Mouse (Mus musculus): ENCODE measurements around the gene Opcml. TPM values are rescaled to one million over a fixed set of nuclear protein-coding genes. Genes with fewer than 3 reads are reported as not detected.

Gene Opcml
- polyA plus RNA-seq, 1 experiment from 2014 or later: 36.5 TPM

DNA sequence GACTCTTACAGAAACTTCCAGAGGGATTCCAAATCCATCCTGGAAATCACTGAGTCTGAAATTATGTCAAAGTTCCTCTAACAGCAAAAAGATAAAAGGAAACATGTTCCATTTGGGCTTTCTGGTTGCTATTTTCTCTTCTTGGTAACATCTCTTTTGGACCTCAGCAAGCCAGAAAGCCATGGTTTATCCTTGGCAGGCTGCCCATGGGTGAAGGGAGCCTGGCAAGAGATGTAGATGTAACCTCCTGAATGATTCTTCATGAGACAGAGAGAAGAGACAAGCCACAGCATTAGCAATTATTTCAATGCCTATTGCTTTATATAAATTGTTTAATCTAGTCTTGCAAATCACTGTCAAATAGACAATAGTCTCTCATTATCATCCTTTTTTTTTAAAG lies 274.6 kb downstream of the Opcml start:
- Histone ChIP-seq H3K4me3 (replicated peaks; ENCODE audit: low read depth, low read length) (no peak overlapping the region), H3K9me3 (ENCODE audit: control insufficient read depth, low read length) (no peaks in the 10 kb centered on the region), H3K9ac (replicated peaks; ENCODE audit: low read length) (no peak overlapping the region), H3K4me1 (ENCODE audit: control insufficient read depth, insufficient read depth, low read length) (no peaks in the 10 kb centered on the region), H3K4me2 (ENCODE audit: low read length) (no peak overlapping the region), H3K27ac (replicated peaks; ENCODE audit: low read depth, low read length) (no peak overlapping the region), H3K27me3 (ENCODE audit: control insufficient read depth, insufficient read depth, low read length) (no peaks in the 10 kb centered on the region), H3K36me3 (ENCODE audit: control insufficient read depth, insufficient read depth, low read length) (no peaks in the 10 kb centered on the region)
- ATAC-seq (ENCODE audit: low FRiP score, low TSS enrichment) (no peak), DNase-seq (peak; percentile 19)

- no peak for ATAC-seq (ENCODE audit: low FRiP score, low TSS enrichment)
These were observed 290.1 kb downstream of the Opcml start for GRCm38 (mm10) chr9:28080694-28081093.

GRCm38 (mm10) chr9:28083754-28084153 lies 293.2 kb downstream of the Opcml start:
- H3K9ac ChIP-seq (replicated peaks; ENCODE audit: low read length): no peak overlapping the region
- no peaks in the 10 kb centered on the region for H3K36me3 ChIP-seq (ENCODE audit: control insufficient read depth, insufficient read depth, low read length)
- H3K9me3 ChIP-seq (ENCODE audit: control insufficient read depth, low read length): no peaks in the 10 kb centered on the region
- no peaks in the 10 kb centered on the region for H3K27me3 ChIP-seq (ENCODE audit: control insufficient read depth, insufficient read depth, low read length)
- ATAC-seq (ENCODE audit: low FRiP score, low TSS enrichment) (no peak), DNase-seq (peak; percentile 28)
- WGBS: 39% methylated on average over 3 of the region's 3 CpGs
- H3K27ac ChIP-seq (replicated peaks; ENCODE audit: low read depth, low read length): no peak overlapping the region
- H3K4me1 ChIP-seq (ENCODE audit: control insufficient read depth, insufficient read depth, low read length): 0 out of 2 replicates have a peak, but pooled peaks cover 9% of the 10 kb centered on the region
- no peak overlapping the region for H3K4me2 ChIP-seq (ENCODE audit: low read length)
- H3K4me3 ChIP-seq (replicated peaks; ENCODE audit: low read depth, low read length): no peak overlapping the region

More at GRCm38 (mm10) chr9:28080694-28081093, 290.1 kb downstream of the Opcml start:
- no peaks in the 10 kb centered on the region for H3K36me3 ChIP-seq (ENCODE audit: control insufficient read depth, insufficient read depth, low read length)
- H3K9me3 ChIP-seq (ENCODE audit: control insufficient read depth, low read length): no peaks in the 10 kb centered on the region
- no peak overlapping the region for H3K4me3 ChIP-seq (replicated peaks; ENCODE audit: low read depth, low read length)
- WGBS: 70% methylated on average over 4 of the region's 4 CpGs
- H3K4me1 ChIP-seq (ENCODE audit: control insufficient read depth, insufficient read depth, low read length): 0 out of 2 replicates have a peak, but pooled peaks cover 9% of the 10 kb centered on the region
- no peak overlapping the region for H3K9ac ChIP-seq (replicated peaks; ENCODE audit: low read length)
- no peaks in the 10 kb centered on the region for H3K27me3 ChIP-seq (ENCODE audit: control insufficient read depth, insufficient read depth, low read length)
- no peak overlapping the region for H3K27ac ChIP-seq (replicated peaks; ENCODE audit: low read depth, low read length)
- DNase-seq: no peak
- H3K4me2 ChIP-seq (ENCODE audit: low read length): no peak overlapping the region

GRCm38 (mm10) chr9:28084273-28084726 lies 293.7 kb downstream of the Opcml start:
- Histone ChIP-seq H3K27ac (replicated peaks; ENCODE audit: low read depth, low read length) (no peak overlapping the region), H3K9ac (replicated peaks; ENCODE audit: low read length) (no peak overlapping the region), H3K27me3 (ENCODE audit: control insufficient read depth, insufficient read depth, low read length) (no peaks in the 10 kb centered on the region), H3K4me3 (replicated peaks; ENCODE audit: low read depth, low read length) (no peak overlapping the region), H3K36me3 (ENCODE audit: control insufficient read depth, insufficient read depth, low read length) (no peaks in the 10 kb centered on the region), H3K9me3 (ENCODE audit: control insufficient read depth, low read length) (no peaks in the 10 kb centered on the region), H3K4me1 (ENCODE audit: control insufficient read depth, insufficient read depth, low read length) (0 out of 2 replicates have a peak, but pooled peaks cover 9% of the 10 kb centered on the region), H3K4me2 (ENCODE audit: low read length) (no peak overlapping the region)
- WGBS: 7% methylated on average over 2 of the region's 2 CpGs
- DNase-seq (peak; percentile 47), ATAC-seq (ENCODE audit: low FRiP score, low TSS enrichment) (no peak)

DNA sequence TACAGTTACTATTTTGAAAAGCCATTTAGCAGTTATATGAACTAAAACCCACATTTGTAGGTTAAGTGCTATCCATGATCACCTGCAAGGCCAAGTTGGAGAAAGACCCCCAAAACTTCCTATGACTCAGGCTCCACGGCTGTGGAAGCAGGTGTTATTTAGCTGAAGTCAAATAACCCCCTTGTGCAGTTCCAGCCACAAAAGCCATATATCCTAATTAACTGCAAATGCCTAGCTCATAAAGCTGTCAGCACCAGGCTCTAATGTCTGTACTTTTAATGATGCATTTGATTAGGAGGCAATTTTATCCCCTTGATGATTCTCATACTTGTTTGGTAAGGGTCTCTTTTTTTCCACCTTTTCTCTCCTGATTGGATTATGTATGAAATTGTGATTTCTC lies 300.8 kb downstream of the Opcml start:
- Histone ChIP-seq H3K9me3 (ENCODE audit: control insufficient read depth, low read length) (no peaks in the 10 kb centered on the region), H3K27ac (replicated peaks; ENCODE audit: low read depth, low read length) (no peak overlapping the region), H3K4me3 (replicated peaks; ENCODE audit: low read depth, low read length) (no peak overlapping the region), H3K4me1 (ENCODE audit: control insufficient read depth, insufficient read depth, low read length) (no peaks in the 10 kb centered on the region), H3K27me3 (ENCODE audit: control insufficient read depth, insufficient read depth, low read length) (no peaks in the 10 kb centered on the region), H3K4me2 (ENCODE audit: low read length) (no peak overlapping the region), H3K36me3 (ENCODE audit: control insufficient read depth, insufficient read depth, low read length) (no peaks in the 10 kb centered on the region), H3K9ac (replicated peaks; ENCODE audit: low read length) (no peak overlapping the region)
- DNase-seq: no peak
- 76% methylated on average over 1 of the region's 1 CpGs for WGBS
- no peak for ATAC-seq (ENCODE audit: low FRiP score, low TSS enrichment)

- no peak for ATAC-seq (ENCODE audit: low FRiP score, low TSS enrichment)
- no peak overlapping the region for H3K4me3 ChIP-seq (replicated peaks; ENCODE audit: low read depth, low read length)
- 92% methylated on average over 4 of the region's 4 CpGs for WGBS
These were observed 304.1 kb downstream of the Opcml start for GRCm38 (mm10) chr9:28094722-28095121.

GRCm38 (mm10) chr9:28096204-28096603 lies 305.6 kb downstream of the Opcml start:
- H3K4me1 ChIP-seq (ENCODE audit: control insufficient read depth, insufficient read depth, low read length): no peaks in the 10 kb centered on the region
- H3K36me3 ChIP-seq (ENCODE audit: control insufficient read depth, insufficient read depth, low read length): no peaks in the 10 kb centered on the region
- no peak for ATAC-seq (ENCODE audit: low FRiP score, low TSS enrichment)
- H3K27me3 ChIP-seq (ENCODE audit: control insufficient read depth, insufficient read depth, low read length): no peaks in the 10 kb centered on the region
- H3K9ac ChIP-seq (replicated peaks; ENCODE audit: low read length): no peak overlapping the region
- no peak overlapping the region for H3K4me3 ChIP-seq (replicated peaks; ENCODE audit: low read depth, low read length)
- 94% methylated on average over 2 of the region's 2 CpGs for WGBS
- no peak for DNase-seq
- H3K4me2 ChIP-seq (ENCODE audit: low read length): no peak overlapping the region
- no peaks in the 10 kb centered on the region for H3K9me3 ChIP-seq (ENCODE audit: control insufficient read depth, low read length)
- no peak overlapping the region for H3K27ac ChIP-seq (replicated peaks; ENCODE audit: low read depth, low read length)

More at GRCm38 (mm10) chr9:28094722-28095121, 304.1 kb downstream of the Opcml start:
- Histone ChIP-seq H3K9me3 (ENCODE audit: control insufficient read depth, low read length) (no peaks in the 10 kb centered on the region), H3K36me3 (ENCODE audit: control insufficient read depth, insufficient read depth, low read length) (no peaks in the 10 kb centered on the region), H3K27me3 (ENCODE audit: control insufficient read depth, insufficient read depth, low read length) (no peaks in the 10 kb centered on the region), H3K4me1 (ENCODE audit: control insufficient read depth, insufficient read depth, low read length) (no peaks in the 10 kb centered on the region), H3K27ac (replicated peaks; ENCODE audit: low read depth, low read length) (no peak overlapping the region), H3K4me2 (ENCODE audit: low read length) (no peak overlapping the region), H3K9ac (replicated peaks; ENCODE audit: low read length) (no peak overlapping the region)
- no peak for DNase-seq

GRCm38 (mm10) chr9:28101981-28102380 lies 311.4 kb downstream of the Opcml start:
- Histone ChIP-seq H3K4me2 (ENCODE audit: low read length) (no peak overlapping the region), H3K27me3 (ENCODE audit: control insufficient read depth, insufficient read depth, low read length) (no peaks in the 10 kb centered on the region), H3K9me3 (ENCODE audit: control insufficient read depth, low read length) (no peaks in the 10 kb centered on the region), H3K9ac (replicated peaks; ENCODE audit: low read length) (no peak overlapping the region), H3K4me3 (replicated peaks; ENCODE audit: low read depth, low read length) (no peak overlapping the region), H3K4me1 (ENCODE audit: control insufficient read depth, insufficient read depth, low read length) (no peaks in the 10 kb centered on the region), H3K27ac (replicated peaks; ENCODE audit: low read depth, low read length) (no peak overlapping the region), H3K36me3 (ENCODE audit: control insufficient read depth, insufficient read depth, low read length) (no peaks in the 10 kb centered on the region)
- DNase-seq (no peak), ATAC-seq (ENCODE audit: low FRiP score, low TSS enrichment) (no peak)

DNA sequence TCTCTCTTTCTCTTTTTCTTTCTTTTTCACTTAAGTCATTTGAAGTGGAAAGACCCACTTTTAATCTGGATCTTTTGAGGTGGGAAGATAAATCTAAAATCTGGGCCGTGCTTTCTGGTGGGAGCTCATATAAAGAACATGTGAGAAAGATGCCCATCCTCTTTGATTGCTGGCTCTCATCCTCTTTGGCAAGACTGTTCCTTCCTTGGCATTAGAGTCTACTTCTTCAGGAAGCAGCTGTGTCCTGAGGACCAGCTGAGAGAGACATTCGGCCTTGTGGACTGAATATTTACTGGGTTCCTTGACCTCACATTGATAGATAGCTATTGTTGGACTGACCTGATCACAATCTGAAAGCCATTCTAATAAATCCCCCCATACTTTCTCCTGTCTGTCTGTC lies 331.3 kb downstream of the Opcml start:
- 85% methylated on average over 2 of the region's 2 CpGs for WGBS
- DNase-seq: no peak
- no peak overlapping the region for H3K9ac ChIP-seq (replicated peaks; ENCODE audit: low read length)
- no peak for ATAC-seq (ENCODE audit: low FRiP score, low TSS enrichment)
- no peak overlapping the region for H3K4me3 ChIP-seq (replicated peaks; ENCODE audit: low read depth, low read length)
- H3K9me3 ChIP-seq (ENCODE audit: control insufficient read depth, low read length): no peaks in the 10 kb centered on the region
- no peaks in the 10 kb centered on the region for H3K4me1 ChIP-seq (ENCODE audit: control insufficient read depth, insufficient read depth, low read length)
- H3K27me3 ChIP-seq (ENCODE audit: control insufficient read depth, insufficient read depth, low read length): no peaks in the 10 kb centered on the region
- no peak overlapping the region for H3K4me2 ChIP-seq (ENCODE audit: low read length)
- no peaks in the 10 kb centered on the region for H3K36me3 ChIP-seq (ENCODE audit: control insufficient read depth, insufficient read depth, low read length)
- H3K27ac ChIP-seq (replicated peaks; ENCODE audit: low read depth, low read length): no peak overlapping the region
